In the genomic region with DNA sequence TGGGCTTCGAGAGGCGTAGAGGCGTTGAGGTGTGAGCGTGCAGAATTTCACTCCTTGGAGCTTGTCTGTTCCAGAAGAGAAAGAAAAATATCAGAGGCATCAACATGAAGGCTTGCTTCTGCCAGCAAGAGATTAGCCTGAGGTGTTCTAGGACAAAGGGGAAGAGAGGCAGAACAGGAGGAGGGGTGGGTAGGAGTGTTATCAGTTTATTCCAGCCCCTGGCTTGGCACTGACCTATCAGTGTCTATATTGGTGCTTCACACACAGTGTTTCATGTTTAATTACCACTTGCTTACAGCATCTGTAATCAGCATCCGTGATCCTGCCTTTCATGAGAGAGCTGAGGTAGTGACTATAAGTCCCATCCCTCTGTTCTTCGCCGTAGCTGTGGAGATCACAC, we compare ENCODE assay signal across 15 mouse cellular contexts. TPM values are rescaled to one million over a fixed set of nuclear protein-coding genes. Genes with fewer than 3 reads are reported as not detected.
"Had no signal": no experiment of that assay in that cellular context is flagged by ENCODE, and none has a peak within 500 bp of the region (broad histone marks: within the 10 kb centered on the region; RNA-seq: fewer than 3 reads in every experiment).

No protein-coding gene starts in this region.

- H3K36me3 ChIP-seq: kidney, embryonic 15.5 days; limb, embryonic 12.5 days; midbrain, embryonic 12.5 days; neural tube, embryonic 13.5 days; stomach, embryonic 15.5 days had no signal

- ATAC-seq: intestine, embryonic 16.5 days; midbrain, embryonic 16.5 days had no signal

- H3K27me3 ChIP-seq: kidney, embryonic 15.5 days; limb, embryonic 12.5 days; midbrain, embryonic 12.5 days; neural tube, embryonic 13.5 days; stomach, embryonic 15.5 days had no signal

- H3K9ac ChIP-seq: kidney, embryonic 15.5 days; limb, embryonic 12.5 days; lung, embryonic 14.5 days; midbrain, embryonic 12.5 days; neural tube, embryonic 13.5 days; stomach, embryonic 15.5 days had no signal

- H3K27ac ChIP-seq: kidney, embryonic 15.5 days; limb, embryonic 12.5 days; midbrain, embryonic 12.5 days; neural tube, embryonic 13.5 days; stomach, embryonic 15.5 days had no signal

- H3K4me2 ChIP-seq: kidney, embryonic 15.5 days; limb, embryonic 12.5 days; lung, embryonic 14.5 days; midbrain, embryonic 12.5 days; neural tube, embryonic 13.5 days; stomach, embryonic 15.5 days had no signal

- DNase-seq: kidney, postnatal 14 days; lung, embryonic 14.5 days; retina, postnatal 1 day; right cerebral cortex, postnatal 4 days; thymus, adult 2 months; thymus, postnatal 25 days had no signal

- H3K9me3 ChIP-seq: kidney, embryonic 15.5 days; limb, embryonic 12.5 days; neural tube, embryonic 13.5 days; stomach, embryonic 15.5 days had no signal

- H3K4me3 ChIP-seq: kidney, embryonic 15.5 days; limb, embryonic 12.5 days; midbrain, embryonic 12.5 days; neural tube, embryonic 13.5 days; stomach, embryonic 15.5 days had no signal

- H3K4me1 ChIP-seq: limb, embryonic 12.5 days; midbrain, embryonic 12.5 days; neural tube, embryonic 13.5 days had no signal

RNA-seq across cellular contexts. Expression of a gene that starts 0.6 kb away (rescaled TPM):
- polyA plus RNA-seq: intestine, embryonic 16.5 days; kidney, adult 2 months; kidney, embryonic 15.5 days; limb, embryonic 12.5 days; lung, embryonic 14.5 days; midbrain, embryonic 12.5 days; midbrain, embryonic 16.5 days; neural tube, embryonic 13.5 days; stomach, embryonic 15.5 days; testis, adult 2 months had no signal
